Mouse (Mus musculus) hindbrain, embryonic 14.5 days (tissue): Measurements from ENCODE around the gene Gm5426. TPM values are rescaled to one million over a fixed set of nuclear protein-coding genes. Genes with fewer than 3 reads are reported as not detected.
"Not testable (repeated sequence)": the region's sequence is repeated elsewhere in the genome, so short reads cannot be mapped to it uniquely, and the experiment has no call there.

Source experiments
- ATAC-seq: fragments of 200-750 bp; cut with Nextera tagmentation; 2 replicates; pipeline ENCODE4 v1.8.0; 2017; ENCODE audit warnings: moderate number of reproducible peaks, mild to moderate bottlenecking, moderate TSS enrichment, moderate library complexity; ENCODE audit not compliant: low FRiP score
- DNase-seq: peaks from one replicate; pipeline ENCODE4 v3.0.0-alpha.2; 2015; ENCODE audit warnings: low spot score
- H3K27ac ChIP-seq: fragments of 300-500 bp; sonication (generic); 2 replicates; pipeline ENCODE4 v1.5.1; 2014; ENCODE audit warnings: mild to moderate bottlenecking, moderate library complexity
- H3K27me3 ChIP-seq: fragments of 300-500 bp; sonication (generic); 2 replicates; pipeline ENCODE4 v1.6.1; 2014; ENCODE audit warnings: mild to moderate bottlenecking, low read length, mixed read lengths; ENCODE audit not compliant: control insufficient read depth, insufficient read depth
- H3K36me3 ChIP-seq: fragments of 300-500 bp; sonication (generic); replicated peaks from 2 replicates; pipeline ENCODE4 v1.6.1; 2014; ENCODE audit not compliant: control insufficient read depth, insufficient read depth
- H3K4me1 ChIP-seq: fragments of 300-500 bp; sonication (generic); replicated peaks from 2 replicates; pipeline ENCODE4 v1.6.1; 2014; ENCODE audit warnings: antibody characterized with exemption, low read length, mixed read lengths; ENCODE audit not compliant: control insufficient read depth, insufficient read depth
- H3K4me2 ChIP-seq: fragments of 300-500 bp; sonication (generic); replicated peaks from 2 replicates; pipeline ENCODE4 v1.6.1; 2014; ENCODE audit warnings: mild to moderate bottlenecking, moderate library complexity
- H3K4me3 ChIP-seq: fragments of 300-500 bp; sonication (generic); replicated peaks from 2 replicates; pipeline ENCODE4 v1.5.1; 2014; ENCODE audit warnings: mild to moderate bottlenecking, low read length
- H3K9ac ChIP-seq: fragments of 300-500 bp; sonication (generic); 2 replicates; pipeline ENCODE4 v1.6.1; 2014
- H3K9me3 ChIP-seq: fragments of 300-500 bp; sonication (generic); 2 replicates; pipeline ENCODE4 v1.6.1; 2016; ENCODE audit warnings: low read length; ENCODE audit not compliant: control insufficient read depth
- WGBS: fragments of 180-500 bp; shearing (Covaris S2); extraction: QIAGEN DNeasy Blood & Tissue Kit; methylation state at CpG from one replicate; pipeline ENCODE4 v1.1.7; 2014; 5-methylcytosine and 5-hydroxymethylcytosine counted together
- polyA plus RNA-seq: library from polyadenylated mRNA; unstranded; fragments of >200 nt; fragmentation: Nextera tagmentation; extraction: Ambion mirVana; gene quantifications from 2 replicates; pipeline ENCODE4 v1.2.1, GENCODE M21; 2014

Gm5426 gene
- not detected in 2 replicates for polyA plus RNA-seq

GRCm38 (mm10) chr10:96136451-96136850, at the start of gene Gm5426:
TSS of gene Gm5426 (plus strand) at chr10:96136603.
- not testable (repeated sequence) for H3K9ac ChIP-seq, H3K4me3 ChIP-seq, H3K27ac ChIP-seq, H3K27me3 ChIP-seq, H3K36me3 ChIP-seq, H3K4me1 ChIP-seq, ATAC-seq, H3K4me2 ChIP-seq, H3K9me3 ChIP-seq, DNase-seq
- WGBS = 93% methylated on average over 6 of the region's 6 CpGs

GRCm38 (mm10) chr10:96089744-96090143, 46.7 kb upstream of the Gm5426 start:
- H3K36me3 ChIP-seq = no peaks in the 10 kb centered on the region
- no peak for ATAC-seq
- 69% methylated on average over 1 of the region's 1 CpGs for WGBS

GRCm38 (mm10) chr10:96090388-96090787, 46.0 kb upstream of the Gm5426 start:
- ATAC-seq (no peak), DNase-seq (no peak)
- 64% methylated on average over 3 of the region's 3 CpGs for WGBS
- Histone ChIP-seq H3K4me1 (peaks cover 5% of the 10 kb centered on the region; the same call in 1 of the 2 replicates), H3K36me3 (no peaks in the 10 kb centered on the region), H3K9ac (no peak overlapping the region), H3K4me2 (no peak overlapping the region), H3K27me3 (no peaks in the 10 kb centered on the region), H3K27ac (no peak overlapping the region), H3K4me3 (no peak overlapping the region), H3K9me3 (no peaks in the 10 kb centered on the region)

More at GRCm38 (mm10) chr10:96089744-96090143, 46.7 kb upstream of the Gm5426 start:
- no peak for DNase-seq
- no peak overlapping the region for H3K4me2 ChIP-seq
- H3K27me3 ChIP-seq = no peaks in the 10 kb centered on the region
- no peaks in the 10 kb centered on the region for H3K9me3 ChIP-seq
- no peak overlapping the region for H3K9ac ChIP-seq
- H3K27ac ChIP-seq = no peak overlapping the region
- H3K4me3 ChIP-seq = no peak overlapping the region
- peaks cover 5% of the 10 kb centered on the region; the same call in 1 of the 2 replicates for H3K4me1 ChIP-seq

GRCm38 (mm10) chr10:96093890-96094531, 42.4 kb upstream of the Gm5426 start:
- no peak overlapping the region for H3K4me3 ChIP-seq
- H3K27ac ChIP-seq = no peak overlapping the region
- DNase-seq (no peak), ATAC-seq (no peak)
- WGBS = 35% methylated on average over 2 of the region's 2 CpGs
- H3K4me1 ChIP-seq = peaks cover 5% of the 10 kb centered on the region; the same call in 1 of the 2 replicates
- no peaks in the 10 kb centered on the region for H3K27me3 ChIP-seq
- H3K9ac ChIP-seq = no peak overlapping the region
- no peaks in the 10 kb centered on the region for H3K9me3 ChIP-seq
- H3K36me3 ChIP-seq = no peaks in the 10 kb centered on the region
- no peak overlapping the region for H3K4me2 ChIP-seq

GRCm38 (mm10) chr10:96094559-96094958, 41.8 kb upstream of the Gm5426 start:
- Histone ChIP-seq H3K4me1 (peaks cover 5% of the 10 kb centered on the region; the same call in 1 of the 2 replicates), H3K9ac (no peak overlapping the region), H3K4me3 (no peak overlapping the region), H3K27ac (no peak overlapping the region), H3K9me3 (no peaks in the 10 kb centered on the region), H3K36me3 (no peaks in the 10 kb centered on the region), H3K27me3 (no peaks in the 10 kb centered on the region), H3K4me2 (no peak overlapping the region)
- no peak for ATAC-seq
- WGBS = 54% methylated on average over 2 of the region's 2 CpGs
- DNase-seq = no peak

GRCm38 (mm10) chr10:96096730-96097129, 39.7 kb upstream of the Gm5426 start:
- no peaks in the 10 kb centered on the region; the same call in 1 of the 2 replicates for H3K4me1 ChIP-seq
- H3K9me3 ChIP-seq = no peaks in the 10 kb centered on the region
- ATAC-seq (no peak), DNase-seq (no peak)
- H3K27ac ChIP-seq = no peak overlapping the region
- H3K27me3 ChIP-seq = no peaks in the 10 kb centered on the region
- no peak overlapping the region for H3K4me2 ChIP-seq
- H3K9ac ChIP-seq = no peak overlapping the region
- no peak overlapping the region for H3K4me3 ChIP-seq
- WGBS = 90% methylated on average over 7 of the region's 7 CpGs
- no peaks in the 10 kb centered on the region for H3K36me3 ChIP-seq

GRCm38 (mm10) chr10:96101035-96101434, 35.4 kb upstream of the Gm5426 start:
- no peaks in the 10 kb centered on the region for H3K9me3 ChIP-seq
- H3K9ac ChIP-seq = no peak overlapping the region
- no peaks in the 10 kb centered on the region for H3K27me3 ChIP-seq
- ATAC-seq (no peak), DNase-seq (no peak)
- no peaks in the 10 kb centered on the region for H3K4me1 ChIP-seq
- no peaks in the 10 kb centered on the region for H3K36me3 ChIP-seq
- H3K4me3 ChIP-seq = no peak overlapping the region
- no peak overlapping the region for H3K27ac ChIP-seq
- 63% methylated on average over 4 of the region's 4 CpGs for WGBS
- H3K4me2 ChIP-seq = no peak overlapping the region

GRCm38 (mm10) chr10:96104158-96104557, 32.2 kb upstream of the Gm5426 start:
- no peaks in the 10 kb centered on the region for H3K4me1 ChIP-seq
- H3K9ac ChIP-seq = no peak overlapping the region
- WGBS = 43% methylated on average over 3 of the region's 3 CpGs
- H3K4me3 ChIP-seq = no peak overlapping the region
- DNase-seq (no peak), ATAC-seq (no peak)
- no peaks in the 10 kb centered on the region for H3K27me3 ChIP-seq
- no peak overlapping the region for H3K27ac ChIP-seq
- H3K4me2 ChIP-seq = no peak overlapping the region
- H3K9me3 ChIP-seq = no peaks in the 10 kb centered on the region
- no peaks in the 10 kb centered on the region for H3K36me3 ChIP-seq

- no peaks in the 10 kb centered on the region for H3K4me1 ChIP-seq
- no peak overlapping the region for H3K4me3 ChIP-seq
- WGBS = 89% methylated on average over 4 of the region's 4 CpGs
- H3K27ac ChIP-seq = no peak overlapping the region
- H3K36me3 ChIP-seq = no peaks in the 10 kb centered on the region
- H3K4me2 ChIP-seq = no peak overlapping the region
- ATAC-seq = no peak
- H3K9me3 ChIP-seq = no peaks in the 10 kb centered on the region
- H3K27me3 ChIP-seq = no peaks in the 10 kb centered on the region
- no peak overlapping the region for H3K9ac ChIP-seq
- no peak for DNase-seq
These were observed 31.8 kb upstream of the Gm5426 start for GRCm38 (mm10) chr10:96104624-96105023.
